Mouse (Mus musculus) C2C12 (cell line): Measurements from ENCODE around the gene Pdcd11. TPM values are rescaled to one million over a fixed set of nuclear protein-coding genes. Genes with fewer than 3 reads are reported as not detected.

Experiments
- H3K27me3 ChIP-seq: one replicate; pipeline ENCODE4 v1.6.1; 2011; ENCODE audit not compliant: control insufficient read depth, insufficient read depth, insufficient read length
- H3K36me3 ChIP-seq: one replicate; pipeline ENCODE4 v1.6.1; 2011; ENCODE audit not compliant: control insufficient read depth, insufficient read depth
- H3K4me3 ChIP-seq: one replicate; pipeline ENCODE4 v1.5.1; 2011; ENCODE audit warnings: mild to moderate bottlenecking, control low read depth; ENCODE audit not compliant: poor library complexity, insufficient read depth, severe bottlenecking
- H3K79me2 ChIP-seq: one replicate; pipeline ENCODE4 v1.6.1; 2011; ENCODE audit not compliant: control insufficient read depth, insufficient read depth
- H3K79me3 ChIP-seq: one replicate; pipeline ENCODE4 v1.6.1; 2011; ENCODE audit warnings: low read depth, control low read depth
- H3ac ChIP-seq: one replicate; pipeline ENCODE3; 2011; ENCODE audit warnings: low read depth; ENCODE audit not compliant: control insufficient read depth, insufficient read length
- CEBPB ChIP-seq: IDR thresholded peaks from one replicate; pipeline ENCODE4 v1.6.1; 2011; ENCODE audit warnings: low read depth, mild to moderate bottlenecking, control low read depth, moderate library complexity
- CTCF ChIP-seq: IDR thresholded peaks from one replicate; pipeline ENCODE4 v1.5.1; 2011; ENCODE audit not compliant: control insufficient read depth, insufficient read depth, insufficient read length
- FOSL1 ChIP-seq: IDR thresholded peaks from one replicate; pipeline ENCODE4 v1.8.0; 2011; ENCODE audit warnings: mild to moderate bottlenecking, low read length; ENCODE audit not compliant: poor library complexity, insufficient read depth, severe bottlenecking
- MAX ChIP-seq: IDR thresholded peaks from one replicate; pipeline ENCODE4 v1.6.1; 2011; ENCODE audit warnings: mild to moderate bottlenecking, control low read depth
- MYOD1 ChIP-seq: IDR thresholded peaks from one replicate; pipeline ENCODE4 v1.6.1; 2011; ENCODE audit warnings: low read depth; ENCODE audit not compliant: control insufficient read depth, insufficient read length
- MYOG ChIP-seq: IDR thresholded peaks from one replicate; pipeline ENCODE4 v1.6.1; 2011; ENCODE audit not compliant: control insufficient read depth, insufficient read length; ENCODE audit errors: extremely low read depth
- USF1 ChIP-seq: IDR thresholded peaks from one replicate; pipeline ENCODE4 v1.6.1; 2011; ENCODE audit warnings: low read depth, mild to moderate bottlenecking, control low read depth, moderate library complexity
- polyA plus RNA-seq: library from polyadenylated mRNA; unstranded; fragments of >200 nt; fragmentation: generic; extraction: Trizol; gene quantifications from one replicate; pipeline ENCODE4 v1.2.1, GENCODE M21; 2012; ENCODE audit warnings: missing spikeins

Pdcd11 gene
- polyA plus RNA-seq, 1 experiment: 21.0 TPM

GRCm38 (mm10) chr19:47168223-47168622 is 77.7 kb downstream of the Pdcd11 start:
- no peak overlapping the region for H3K4me3 ChIP-seq
- no peaks in the 10 kb centered on the region for H3K79me2 ChIP-seq
- TF ChIP-seq CTCF (peak; percentile 33), MYOG (no peak)

GRCm38 (mm10) chr19:47168793-47169412 is 78.3 kb downstream of the Pdcd11 start:
- no peaks in the 10 kb centered on the region for H3K79me3 ChIP-seq
- H3K4me3 ChIP-seq: no peak overlapping the region
- H3ac ChIP-seq: no peak overlapping the region
- TF ChIP-seq MAX (peak; percentile 62), MYOD1 (no peak), USF1 (no peak), CEBPB (no peak), CTCF (peak; percentile 24), FOSL1 (no peak), MYOG (no peak)
- H3K27me3 ChIP-seq: peaks cover 8% of the 10 kb centered on the region
- H3K36me3 ChIP-seq: no peaks in the 10 kb centered on the region
- H3K79me2 ChIP-seq: no peaks in the 10 kb centered on the region

More at GRCm38 (mm10) chr19:47168223-47168622, 77.7 kb downstream of the Pdcd11 start:
- Histone ChIP-seq H3K79me3 (no peaks in the 10 kb centered on the region), H3ac (no peak overlapping the region), H3K36me3 (no peaks in the 10 kb centered on the region), H3K27me3 (peaks cover 1% of the 10 kb centered on the region)

- H3K79me3 ChIP-seq: no peaks in the 10 kb centered on the region
- H3K36me3 ChIP-seq: no peaks in the 10 kb centered on the region
- TF ChIP-seq CEBPB (no peak), MYOD1 (no peak), CTCF (peak; percentile 26), MAX (no peak), FOSL1 (no peak), MYOG (no peak), USF1 (peak; percentile 41)
- no peak overlapping the region for H3ac ChIP-seq
- peaks cover 10% of the 10 kb centered on the region for H3K27me3 ChIP-seq
- H3K4me3 ChIP-seq: no peak overlapping the region
- no peaks in the 10 kb centered on the region for H3K79me2 ChIP-seq
Measured at GRCm38 (mm10) chr19:47174515-47174914, 83.9 kb downstream of the Pdcd11 start.

- H3K36me3 ChIP-seq: no peaks in the 10 kb centered on the region
- no peak overlapping the region for H3K4me3 ChIP-seq
- no peak overlapping the region for H3ac ChIP-seq
- no peaks in the 10 kb centered on the region for H3K79me2 ChIP-seq
- H3K79me3 ChIP-seq: no peaks in the 10 kb centered on the region
- H3K27me3 ChIP-seq: peaks cover 12% of the 10 kb centered on the region
- TF ChIP-seq CTCF (no peak), FOSL1 (no peak), MAX (no peak), MYOD1 (no peak), MYOG (no peak), USF1 (no peak), CEBPB (no peak)
Measured at GRCm38 (mm10) chr19:47175472-47175871, 84.9 kb downstream of the Pdcd11 start.

GRCm38 (mm10) chr19:47176916-47177505 is 86.4 kb downstream of the Pdcd11 start:
- no peaks in the 10 kb centered on the region for H3K36me3 ChIP-seq
- H3K79me3 ChIP-seq: no peaks in the 10 kb centered on the region
- H3K27me3 ChIP-seq: peaks cover 12% of the 10 kb centered on the region
- H3ac ChIP-seq: no peak overlapping the region
- TF ChIP-seq FOSL1 (peak; percentile 48), MYOG (no peak)
- H3K79me2 ChIP-seq: no peaks in the 10 kb centered on the region
- no peak overlapping the region for H3K4me3 ChIP-seq

- no peak overlapping the region for H3ac ChIP-seq
- no peak overlapping the region for H3K4me3 ChIP-seq
- no peaks in the 10 kb centered on the region for H3K79me2 ChIP-seq
- peaks cover 12% of the 10 kb centered on the region for H3K27me3 ChIP-seq
- TF ChIP-seq USF1 (peak; percentile 84), CEBPB (no peak), MAX (no peak), FOSL1 (no peak), MYOD1 (no peak), CTCF (peak; percentile 18), MYOG (no peak)
- H3K36me3 ChIP-seq: no peaks in the 10 kb centered on the region
- no peaks in the 10 kb centered on the region for H3K79me3 ChIP-seq
Measured at GRCm38 (mm10) chr19:47178001-47178400, 87.4 kb downstream of the Pdcd11 start.
